Mouse (Mus musculus): ENCODE results near the gene Cep41. TPM values are rescaled to one million over a fixed set of nuclear protein-coding genes. Genes with fewer than 3 reads are reported as not detected.

Cep41 gene
- polyA plus RNA-seq (2017; shearing (Covaris generic)): 11.1 TPM

GRCm38 (mm10) chr6:30693350-30693991 is at the start of gene Cep41:
TSS of gene Cep41 (minus strand) at chr6:30693749.

GRCm38 (mm10) chr6:30723331-30723730 is 29.8 kb upstream of the Cep41 start, which contains the start of gene Mest:
TSS of gene Mest (plus strand) at chr6:30723547.

GRCm38 (mm10) chr6:30638674-30639268 is 54.8 kb downstream of the Cep41 start, which contains the start of gene Cpa1:
TSS of gene Cpa1 (plus strand) at chr6:30639218.

GRCm38 (mm10) chr6:30610710-30611109 is 82.8 kb downstream of the Cep41 start, which contains the start of gene Cpa5:
TSS of gene Cpa5 (plus strand) at chr6:30611010.

Other genes starting within 250 kb of the Cep41 start
- 43.2 TPM for gene Tmem209, start 184.0 kb downstream of the Cep41 start, polyA plus RNA-seq (2017; shearing (Covaris generic))
- gene Ssmem1, start 183.9 kb downstream of the Cep41 start, polyA plus RNA-seq (2017; shearing (Covaris generic)): not detected
- not detected for gene Cpa2, start 152.2 kb downstream of the Cep41 start, polyA plus RNA-seq (2017; shearing (Covaris generic))
- not detected for gene Cpa4, start 125.4 kb downstream of the Cep41 start, polyA plus RNA-seq (2017; shearing (Covaris generic))
- not detected for gene Cpa5, start 82.7 kb downstream of the Cep41 start, polyA plus RNA-seq (2017; shearing (Covaris generic))
- not detected for gene Cpa1, start 54.5 kb downstream of the Cep41 start, polyA plus RNA-seq (2017; shearing (Covaris generic))
- gene Mest, start 29.8 kb upstream of the Cep41 start, polyA plus RNA-seq (2017; shearing (Covaris generic)): 11.9 TPM
- 25.4 TPM for gene Copg2, start 203.0 kb upstream of the Cep41 start, polyA plus RNA-seq (2017; shearing (Covaris generic))
- not detected for gene Tsga13, start 221.8 kb upstream of the Cep41 start, polyA plus RNA-seq (2017; shearing (Covaris generic))

Data from effector memory CD4-positive, alpha-beta T cell, adult 7 months (primary cell).